ENCODE assay signal across 28 mouse cellular contexts in genomic region chr13:75867876-75868275, GRCm38 (mm10). TPM values are rescaled to one million over a fixed set of nuclear protein-coding genes. Genes with fewer than 3 reads are reported as not detected.
DNase-seq lines count a peak whose midpoint lies in the region; ATAC-seq and TF ChIP-seq lines count a peak whose summit lies in the region.
"Had no signal": no experiment of that assay in that cellular context is flagged by ENCODE, and none has a peak within 500 bp of the region (broad histone marks: within the 10 kb centered on the region; RNA-seq: fewer than 3 reads in every experiment).

No protein-coding gene starts in this region.

- H3K27ac ChIP-seq in left cerebral cortex, adult 2 months = no peak overlapping the region
- H3K27ac ChIP-seq in midbrain, embryonic 11.5 days (ENCODE audit: low read depth, low read length) = no peak overlapping the region
- H3K27ac ChIP-seq in midbrain, embryonic 14.5 days (replicated peaks; ENCODE audit: low read depth, low read length) = no peak overlapping the region
- H3K27ac ChIP-seq in stomach, postnatal 0 days (replicated peaks) = no peak overlapping the region
- H3K27ac ChIP-seq: embryonic facial prominence, embryonic 12.5 days; embryonic facial prominence, embryonic 15.5 days; heart, embryonic 15.5 days; hindbrain, embryonic 10.5 days; hindbrain, embryonic 13.5 days had no signal

- WGBS in midbrain, embryonic 11.5 days = 94% methylated on average over 2 of the region's 2 CpGs
- WGBS in midbrain, embryonic 14.5 days = 91% methylated on average over 2 of the region's 2 CpGs
- WGBS in stomach, postnatal 0 days = 89% methylated on average over 2 of the region's 2 CpGs

- no peak overlapping the region for H3K4me3 ChIP-seq in left cerebral cortex, adult 2 months
- H3K4me3 ChIP-seq in midbrain, embryonic 11.5 days (ENCODE audit: low read depth, low read length) = no peak overlapping the region
- H3K4me3 ChIP-seq in midbrain, embryonic 14.5 days (replicated peaks; ENCODE audit: low read depth, low read length) = no peak overlapping the region
- no peak overlapping the region for H3K4me3 ChIP-seq in stomach, postnatal 0 days (ENCODE audit: low read depth, low read length)
- H3K4me3 ChIP-seq: embryonic facial prominence, embryonic 12.5 days; embryonic facial prominence, embryonic 15.5 days; heart, embryonic 12.5 days; heart, embryonic 15.5 days; hindbrain, embryonic 10.5 days; hindbrain, embryonic 13.5 days had no signal

- no peak for TF ChIP-seq EP300 in stomach, postnatal 0 days (optimal IDR thresholded peaks at IDR 0.05)

- no peak overlapping the region for H3K4me2 ChIP-seq in midbrain, embryonic 11.5 days
- H3K4me2 ChIP-seq in midbrain, embryonic 14.5 days (ENCODE audit: low read length) = no peak overlapping the region
- H3K4me2 ChIP-seq in stomach, postnatal 0 days (replicated peaks; ENCODE audit: low read depth) = no peak overlapping the region
- H3K4me2 ChIP-seq: embryonic facial prominence, embryonic 12.5 days; embryonic facial prominence, embryonic 15.5 days; heart, embryonic 12.5 days; heart, embryonic 15.5 days; hindbrain, embryonic 13.5 days had no signal

- no peaks in the 10 kb centered on the region for H3K4me1 ChIP-seq in midbrain, embryonic 11.5 days (ENCODE audit: control insufficient read depth, insufficient read depth, low read length)
- H3K4me1 ChIP-seq in midbrain, embryonic 14.5 days (ENCODE audit: control insufficient read depth, insufficient read depth, low read length) = no peaks in the 10 kb centered on the region
- H3K4me1 ChIP-seq in stomach, postnatal 0 days (replicated peaks; ENCODE audit: control insufficient read depth, insufficient read depth) = no peaks in the 10 kb centered on the region
- H3K4me1 ChIP-seq: embryonic facial prominence, embryonic 12.5 days; embryonic facial prominence, embryonic 15.5 days; heart, embryonic 12.5 days; heart, embryonic 15.5 days; hindbrain, embryonic 10.5 days; hindbrain, embryonic 13.5 days had no signal

- ATAC-seq in frontal cortex, adult (ENCODE audit: low TSS enrichment) = peak; percentile 99
- ATAC-seq in midbrain, embryonic 11.5 days (ENCODE audit: low FRiP score) = no peak
- no peak for ATAC-seq in midbrain, embryonic 14.5 days (ENCODE audit: low FRiP score, low TSS enrichment)
- ATAC-seq in stomach, postnatal 0 days (ENCODE audit: low FRiP score, low TSS enrichment) = no peak
- ATAC-seq: activated CD4-positive, CD25-positive, alpha-beta regulatory T cell, adult 4 months; forebrain, embryonic 14.5 days; hindbrain, embryonic 16.5 days had no signal

- TF ChIP-seq CTCF in left cerebral cortex, adult 2 months (IDR thresholded peaks at IDR 0.05) = no peak
- TF ChIP-seq CTCF in stomach, postnatal 0 days (IDR thresholded peaks at IDR 0.05; ENCODE audit: low read depth) = no peak

- no peak overlapping the region for H3K9ac ChIP-seq in midbrain, embryonic 11.5 days (ENCODE audit: low read length)
- no peak overlapping the region for H3K9ac ChIP-seq in midbrain, embryonic 14.5 days (replicated peaks; ENCODE audit: low read length)
- H3K9ac ChIP-seq in stomach, postnatal 0 days (ENCODE audit: low read length) = no peak overlapping the region
- H3K9ac ChIP-seq: embryonic facial prominence, embryonic 12.5 days; embryonic facial prominence, embryonic 15.5 days; forebrain, postnatal 0 days; heart, embryonic 12.5 days; heart, embryonic 15.5 days; hindbrain, embryonic 13.5 days had no signal

- H3K9me3 ChIP-seq in midbrain, embryonic 11.5 days (ENCODE audit: control insufficient read depth, low read length) = no peaks in the 10 kb centered on the region
- H3K9me3 ChIP-seq in midbrain, embryonic 14.5 days (ENCODE audit: control insufficient read depth, low read length) = no peaks in the 10 kb centered on the region
- no peaks in the 10 kb centered on the region for H3K9me3 ChIP-seq in stomach, postnatal 0 days (ENCODE audit: control insufficient read depth, low read length)
- H3K9me3 ChIP-seq: embryonic facial prominence, embryonic 12.5 days; embryonic facial prominence, embryonic 15.5 days; heart, embryonic 12.5 days; heart, embryonic 15.5 days; hindbrain, embryonic 10.5 days; hindbrain, embryonic 13.5 days had no signal

- no peak for DNase-seq in frontal cortex, postnatal 10 days (ENCODE audit: low spot score in 2 of 2)
- peak; percentile 25 for DNase-seq in left cerebral cortex, adult 11 months (ENCODE audit: low spot score)
- no peak for DNase-seq in left cerebral cortex, adult 2 months (ENCODE audit: extremely low spot score in 1 of 2, low spot score in 2 of 2)
- DNase-seq in midbrain, embryonic 11.5 days (ENCODE audit: low spot score, missing footprints) = peak; percentile 79
- no peak for DNase-seq in midbrain, embryonic 14.5 days
- DNase-seq in brain, adult 2 months (ENCODE audit: low read depth, low spot score) = peak; percentile 75
- no peak for DNase-seq in stomach, postnatal 0 days (ENCODE audit: low spot score)
- DNase-seq: adrenal gland, adult 8-10 months; adrenal gland, postnatal 36 days; cerebellum, adult 11 months; cerebellum, adult 2 months; cerebellum, adult 9-11 months; cerebellum, postnatal 25 days; forebrain, postnatal 0 days; gastrocnemius, postnatal 25 days; heart, adult 18-20 months; heart, postnatal 10 days; heart, postnatal 36 days had no signal

- intact Hi-C loops in left cerebral cortex, adult 2 months (cut with DNase I) = no loop called here

- H3K27me3 ChIP-seq in midbrain, embryonic 11.5 days (ENCODE audit: control insufficient read depth, insufficient read depth, low read length) = no peaks in the 10 kb centered on the region
- H3K27me3 ChIP-seq in midbrain, embryonic 14.5 days (ENCODE audit: control insufficient read depth, insufficient read depth, low read length) = no peaks in the 10 kb centered on the region
- H3K27me3 ChIP-seq in stomach, postnatal 0 days (ENCODE audit: control insufficient read depth, insufficient read depth, low read length) = no peaks in the 10 kb centered on the region
- H3K27me3 ChIP-seq: embryonic facial prominence, embryonic 12.5 days; embryonic facial prominence, embryonic 15.5 days; heart, embryonic 12.5 days; heart, embryonic 15.5 days; hindbrain, embryonic 13.5 days had no signal

- H3K36me3 ChIP-seq in midbrain, embryonic 11.5 days (ENCODE audit: control insufficient read depth, insufficient read depth, low read length) = no peaks in the 10 kb centered on the region; the same call in 1 of the 2 replicates
- peaks cover 20% of the 10 kb centered on the region for H3K36me3 ChIP-seq in midbrain, embryonic 14.5 days (ENCODE audit: control insufficient read depth, insufficient read depth, low read length)
- H3K36me3 ChIP-seq in stomach, postnatal 0 days (ENCODE audit: control insufficient read depth, insufficient read depth, low read length) = peaks cover 3% of the 10 kb centered on the region; the same call in 1 of the 2 replicates

RNA-seq across cellular contexts. Expression of gene Glrx, which starts 28.2 kb away (rescaled TPM):
- total RNA-seq in left cerebral cortex, adult 2 months (2021) = 10 to 100 TPM; 46.8 to 48.4 TPM
- 30.8 and 31.3 TPM in 2 replicates for polyA plus RNA-seq in midbrain, embryonic 11.5 days (2014; fragmentation: Nextera tagmentation; extraction: Ambion mirVana)
- polyA plus RNA-seq in midbrain, embryonic 14.5 days (2014; fragmentation: Nextera tagmentation; extraction: Ambion mirVana) = 40.7 and 48.3 TPM in 2 replicates
- 416 and 426 TPM in 2 replicates for polyA plus RNA-seq in stomach, postnatal 0 days (2015; fragmentation: Nextera tagmentation; extraction: Ambion mirVana)

Comparison
In these comparisons a context has a peak if more than half of its experiments do, and no peak if none do; other contexts are left out.
1. DNase-seq: peak in left cerebral cortex, adult 11 months (single experiment), midbrain, embryonic 11.5 days (single experiment) and brain, adult 2 months (single experiment); none in frontal cortex, postnatal 10 days (0 of 2), left cerebral cortex, adult 2 months (0 of 2), midbrain, embryonic 14.5 days (single experiment) and stomach, postnatal 0 days (single experiment).